Mouse (Mus musculus): ENCODE data around the gene Eva1a.

DNA sequence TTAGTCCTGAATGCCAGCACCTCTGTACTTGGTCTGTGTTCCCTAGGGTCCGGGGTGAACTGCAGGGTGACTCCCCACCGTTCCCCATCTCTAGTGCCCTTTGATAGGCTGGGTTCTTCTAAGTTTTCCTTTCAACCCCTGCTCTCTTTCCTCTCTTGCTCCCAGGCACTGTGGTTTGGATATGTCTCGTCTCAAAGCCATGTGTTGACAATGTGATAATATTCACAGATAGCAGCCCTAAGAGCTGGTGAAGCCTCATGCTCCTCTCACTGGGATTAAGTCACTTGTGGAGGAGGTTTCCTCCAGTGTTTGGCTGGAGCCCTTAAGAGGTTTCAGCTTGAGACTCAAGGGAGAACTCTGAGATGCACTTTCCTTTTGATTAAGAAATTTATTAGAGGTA is 75.3 kb downstream of the Eva1a start:
- TF ChIP-seq CTCF (IDR thresholded peaks at IDR 0.05; ENCODE audit: extremely low read depth, insufficient read depth, low read length) = no peak
- TF ChIP-seq POLR2A (IDR thresholded peaks at IDR 0.05; ENCODE audit: extremely low read depth, insufficient read depth, low read length) = no peak

All from cortical plate, adult 2 months (tissue).